Comparison of ENCODE assay signal across 26 mouse cellular contexts in genomic region chr2:113952480-113952879, GRCm38 (mm10).
A peak's percentile ranks its signal among the peaks of the same experiment; 100 is the strongest.
DNase-seq lines count a peak whose midpoint lies in the region; ATAC-seq lines count a peak whose summit lies in the region.
"Had no signal": no experiment of that assay in that cellular context is flagged by ENCODE, and none has a peak within 500 bp of the region (broad histone marks: within the 10 kb centered on the region; RNA-seq: fewer than 3 reads in every experiment).

No protein-coding gene starts in this region.

- no peaks in the 10 kb centered on the region for H3K4me1 ChIP-seq in heart, embryonic 11.5 days (ENCODE audit: control insufficient read depth, insufficient read depth, low read length)
- H3K4me1 ChIP-seq: embryonic facial prominence, embryonic 12.5 days; embryonic facial prominence, embryonic 15.5 days; heart, embryonic 13.5 days had no signal

- H3K9ac ChIP-seq in heart, embryonic 11.5 days (ENCODE audit: low read depth, low read length), result no peak overlapping the region
- H3K9ac ChIP-seq: embryonic facial prominence, embryonic 12.5 days; embryonic facial prominence, embryonic 15.5 days; forebrain, postnatal 0 days; heart, embryonic 13.5 days; hindbrain, embryonic 14.5 days had no signal

- no peaks in the 10 kb centered on the region for H3K36me3 ChIP-seq in heart, embryonic 11.5 days (ENCODE audit: control insufficient read depth, insufficient read depth, low read length)
- H3K36me3 ChIP-seq: embryonic facial prominence, embryonic 12.5 days; embryonic facial prominence, embryonic 15.5 days; heart, embryonic 13.5 days had no signal

- no peak for ATAC-seq in heart, embryonic 11.5 days (replicated peaks; ENCODE audit: insufficient number of reproducible peaks, low FRiP score, low TSS enrichment)
- ATAC-seq: forebrain, embryonic 14.5 days; forebrain, postnatal 0 days; hindbrain, postnatal 0 days; inflammation-experienced regulatory T-cells, adult 6 months; intestine, embryonic 16.5 days had no signal

- H3K9me3 ChIP-seq in heart, embryonic 11.5 days (replicated peaks; ENCODE audit: control insufficient read depth, low read length), result no peaks in the 10 kb centered on the region
- H3K9me3 ChIP-seq: embryonic facial prominence, embryonic 12.5 days; embryonic facial prominence, embryonic 15.5 days; heart, embryonic 13.5 days had no signal

- H3K27me3 ChIP-seq in heart, embryonic 11.5 days (ENCODE audit: control insufficient read depth, insufficient read depth, low read length), result no peaks in the 10 kb centered on the region
- H3K27me3 ChIP-seq: embryonic facial prominence, embryonic 12.5 days; embryonic facial prominence, embryonic 15.5 days; heart, embryonic 13.5 days had no signal

- intact Hi-C loops in heart, postnatal 25 days (cut with DNase I), result loop anchor here (2.0 kb wide), 1 partner anchor 86 kb away; no protein-coding TSS in a partner anchor
- intact Hi-C loops in heart, postnatal 14 days (cut with DNase I), result loop anchor here (5.0 kb wide), 1 partner anchor 85 kb away; no protein-coding TSS in a partner anchor
- intact Hi-C loops in heart, postnatal 10 days (cut with DNase I), result loop anchor here (1.0 kb wide), 1 partner anchor 86 kb away; no protein-coding TSS in a partner anchor

- H3K4me2 ChIP-seq in heart, embryonic 11.5 days, result no peak overlapping the region
- H3K4me2 ChIP-seq: embryonic facial prominence, embryonic 12.5 days; embryonic facial prominence, embryonic 15.5 days; heart, embryonic 13.5 days; hindbrain, embryonic 14.5 days had no signal

- H3K27ac ChIP-seq in heart, embryonic 11.5 days (ENCODE audit: low read depth, low read length), result no peak overlapping the region
- H3K27ac ChIP-seq: embryonic facial prominence, embryonic 12.5 days; embryonic facial prominence, embryonic 15.5 days; gastrocnemius, adult 2 months; heart, embryonic 13.5 days; hindbrain, embryonic 14.5 days; hindbrain, postnatal 0 days had no signal

- H3K4me3 ChIP-seq in heart, embryonic 11.5 days (ENCODE audit: low read depth, low read length), result no peak overlapping the region
- H3K4me3 ChIP-seq: embryonic facial prominence, embryonic 12.5 days; embryonic facial prominence, embryonic 15.5 days; gastrocnemius, adult 2 months; heart, embryonic 13.5 days had no signal

- DNase-seq in heart, adult 11 months, result peak; percentile 64
- no peak for DNase-seq in heart, postnatal 25 days (ENCODE audit: low spot score)
- peak; percentile 29 for DNase-seq in heart, adult 8-10 months (ENCODE audit: low spot score)
- DNase-seq in heart, postnatal 14 days, result no peak
- peak; percentile 18 to 22 for DNase-seq in heart, postnatal 10 days
- DNase-seq: adrenal gland, adult 2 months; adrenal gland, postnatal 14 days; B cell, adult 2 months; cerebellum, adult 11 months; cerebellum, adult 2 months; cerebellum, adult 9-11 months; cerebellum, postnatal 25 days; forebrain, postnatal 0 days; gastrocnemius, adult 2 months; gastrocnemius, postnatal 14 days; kidney, adult 18-20 months; kidney, adult 9 months had no signal

Comparison
In these comparisons a context has a peak if more than half of its experiments do, and no peak if none do; other contexts are left out.
1. DNase-seq: peak in heart, adult 11 months (single experiment), heart, adult 8-10 months (single experiment) and heart, postnatal 10 days (2 of 2); none in heart, postnatal 25 days (single experiment) and heart, postnatal 14 days (0 of 2).